Mouse (Mus musculus) forebrain, embryonic 16.5 days (tissue): ENCODE measurements around the gene Ldb2. TPM values are rescaled to one million over a fixed set of nuclear protein-coding genes. Genes with fewer than 3 reads are reported as not detected.

ENCODE experiments used
- ATAC-seq: fragments of 200-750 bp; cut with Nextera tagmentation; 2 replicates; pipeline ENCODE4 v1.8.0; 2017; ENCODE audit warnings: mild to moderate bottlenecking, moderate library complexity
- H3K27ac ChIP-seq: fragments of 300-500 bp; sonication (generic); 2 replicates; pipeline ENCODE4 v1.5.1; 2014; ENCODE audit warnings: low read length, control low read depth
- H3K27me3 ChIP-seq: fragments of 300-500 bp; sonication (generic); replicated peaks from 2 replicates; pipeline ENCODE4 v1.6.1; 2014; ENCODE audit warnings: low read length; ENCODE audit not compliant: control insufficient read depth, insufficient read depth
- H3K36me3 ChIP-seq: fragments of 300-500 bp; sonication (generic); 2 replicates; pipeline ENCODE4 v1.6.1; 2014; ENCODE audit not compliant: control insufficient read depth, insufficient read depth
- H3K4me1 ChIP-seq: fragments of 300-500 bp; sonication (generic); replicated peaks from 2 replicates; pipeline ENCODE4 v1.6.1; 2014; ENCODE audit warnings: low read length; ENCODE audit not compliant: control insufficient read depth, insufficient read depth
- H3K4me2 ChIP-seq: fragments of 300-500 bp; sonication (generic); 2 replicates; pipeline ENCODE4 v1.6.1; 2014; ENCODE audit warnings: mild to moderate bottlenecking, low read length, control low read depth
- H3K4me3 ChIP-seq: fragments of 300-500 bp; sonication (generic); replicated peaks from 2 replicates; pipeline ENCODE4 v1.5.1; 2014; ENCODE audit warnings: mild to moderate bottlenecking, low read length, control low read depth
- H3K9ac ChIP-seq: fragments of 300-500 bp; sonication (generic); replicated peaks from 2 replicates; pipeline ENCODE4 v1.6.1; 2014; ENCODE audit warnings: low read depth, low read length, control low read depth
- H3K9me3 ChIP-seq: fragments of 300-500 bp; sonication (generic); 2 replicates; pipeline ENCODE4 v1.6.1; 2016; ENCODE audit warnings: low read length; ENCODE audit not compliant: control insufficient read depth
- WGBS: fragments of 180-500 bp; shearing (Covaris S2); extraction: QIAGEN DNeasy Blood & Tissue Kit; methylation state at CpG from one replicate; pipeline ENCODE4 v1.1.7; 2014; 5-methylcytosine and 5-hydroxymethylcytosine counted together
- polyA plus RNA-seq: library from polyadenylated mRNA; unstranded; fragments of >200 nt; fragmentation: Nextera tagmentation; extraction: Ambion mirVana; gene quantifications from 2 replicates; pipeline ENCODE4 v1.2.1, GENCODE M21; 2015

Ldb2 gene
- polyA plus RNA-seq, 1 experiment from 2014 or later = 86.5 TPM

DNA sequence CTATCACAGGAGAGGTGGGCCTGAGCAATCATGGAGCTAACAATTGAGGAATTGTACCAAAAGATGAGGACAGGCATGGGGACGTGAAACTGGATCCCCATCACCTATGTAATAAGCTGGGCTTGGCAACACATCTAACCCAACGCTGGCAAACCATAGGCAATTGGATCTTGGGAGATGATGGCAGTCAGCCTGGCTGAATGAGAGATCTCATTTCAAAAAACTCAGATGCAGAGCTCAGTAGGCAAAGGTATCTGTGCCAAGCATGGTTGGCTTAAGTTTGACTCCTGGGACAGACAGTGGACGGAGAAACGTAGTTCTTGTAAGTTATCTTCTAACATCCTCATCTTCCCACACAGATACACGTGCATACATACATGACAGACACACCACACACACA, 294.3 kb downstream of the Ldb2 start:
- 87% methylated on average over 5 of the region's 5 CpGs for WGBS
- Histone ChIP-seq H3K9me3 (no peaks in the 10 kb centered on the region), H3K9ac (no peak overlapping the region), H3K4me1 (no peaks in the 10 kb centered on the region; the same call in 1 of the 2 replicates), H3K4me2 (no peak overlapping the region), H3K4me3 (no peak overlapping the region), H3K27me3 (no peaks in the 10 kb centered on the region), H3K36me3 (no peaks in the 10 kb centered on the region), H3K27ac (no peak overlapping the region)
- ATAC-seq = no peak

GRCm38 (mm10) chr5:44504786-44505185, 294.7 kb downstream of the Ldb2 start:
- Histone ChIP-seq H3K9me3 (no peaks in the 10 kb centered on the region), H3K9ac (no peak overlapping the region), H3K27me3 (no peaks in the 10 kb centered on the region), H3K27ac (no peak overlapping the region), H3K4me2 (no peak overlapping the region), H3K4me3 (no peak overlapping the region), H3K4me1 (no peaks in the 10 kb centered on the region; the same call in 1 of the 2 replicates), H3K36me3 (no peaks in the 10 kb centered on the region)
- ATAC-seq = no peak
- WGBS = 68% methylated on average over 5 of the region's 5 CpGs

- H3K9me3 ChIP-seq = no peaks in the 10 kb centered on the region
- H3K36me3 ChIP-seq = no peaks in the 10 kb centered on the region
- H3K4me2 ChIP-seq = no peak overlapping the region
- H3K27me3 ChIP-seq = no peaks in the 10 kb centered on the region
- 93% methylated on average over 1 of the region's 1 CpGs for WGBS
- no peak overlapping the region for H3K27ac ChIP-seq
- H3K4me3 ChIP-seq = no peak overlapping the region
- no peaks in the 10 kb centered on the region for H3K4me1 ChIP-seq
- no peak overlapping the region for H3K9ac ChIP-seq
- no peak for ATAC-seq
These were observed 301.3 kb downstream of the Ldb2 start for GRCm38 (mm10) chr5:44498229-44498628.

GRCm38 (mm10) chr5:44496854-44497253, 302.6 kb downstream of the Ldb2 start:
- no peaks in the 10 kb centered on the region for H3K27me3 ChIP-seq
- no peaks in the 10 kb centered on the region for H3K36me3 ChIP-seq
- H3K27ac ChIP-seq = no peak overlapping the region
- ATAC-seq = no peak
- no peak overlapping the region for H3K4me2 ChIP-seq
- no peak overlapping the region for H3K9ac ChIP-seq
- H3K4me1 ChIP-seq = no peaks in the 10 kb centered on the region
- WGBS = 73% methylated on average over 3 of the region's 3 CpGs
- no peaks in the 10 kb centered on the region for H3K9me3 ChIP-seq
- no peak overlapping the region for H3K4me3 ChIP-seq

- no peak overlapping the region for H3K4me2 ChIP-seq
- no peaks in the 10 kb centered on the region for H3K4me1 ChIP-seq
These were observed 304.4 kb downstream of the Ldb2 start for GRCm38 (mm10) chr5:44495092-44495491.

GRCm38 (mm10) chr5:44494133-44494532, 305.3 kb downstream of the Ldb2 start:
- Histone ChIP-seq H3K4me3 (no peak overlapping the region), H3K36me3 (no peaks in the 10 kb centered on the region), H3K9me3 (no peaks in the 10 kb centered on the region), H3K4me2 (no peak overlapping the region), H3K27me3 (no peaks in the 10 kb centered on the region), H3K9ac (no peak overlapping the region), H3K27ac (no peak overlapping the region), H3K4me1 (no peaks in the 10 kb centered on the region)
- ATAC-seq = no peak
- 80% methylated on average over 9 of the region's 9 CpGs for WGBS

More at GRCm38 (mm10) chr5:44495092-44495491, 304.4 kb downstream of the Ldb2 start:
- no peak overlapping the region for H3K4me3 ChIP-seq
- H3K9ac ChIP-seq = no peak overlapping the region
- no peaks in the 10 kb centered on the region for H3K9me3 ChIP-seq
- no peaks in the 10 kb centered on the region for H3K36me3 ChIP-seq
- 70% methylated on average over 4 of the region's 4 CpGs for WGBS
- H3K27ac ChIP-seq = no peak overlapping the region
- H3K27me3 ChIP-seq = no peaks in the 10 kb centered on the region
- no peak for ATAC-seq

DNA sequence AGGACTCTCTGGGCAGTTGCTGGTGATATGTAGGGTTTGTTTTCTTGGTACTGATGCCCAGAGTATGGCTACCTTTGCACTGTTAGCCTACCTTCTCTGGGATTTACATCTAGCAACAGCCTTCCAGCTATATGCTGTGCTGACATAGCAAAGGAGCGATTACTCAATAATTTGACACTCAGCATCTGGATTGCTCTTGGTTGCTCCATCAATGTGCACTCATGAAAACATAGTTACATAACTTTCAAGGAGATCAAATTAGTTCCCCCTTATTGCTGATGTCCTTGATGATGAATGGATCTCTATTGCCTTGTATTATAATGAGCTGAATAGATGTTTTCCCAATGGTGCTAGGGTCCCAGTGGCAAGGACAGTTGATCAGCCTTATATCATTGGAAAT, 308.0 kb downstream of the Ldb2 start:
- H3K4me3 ChIP-seq = no peak overlapping the region

GRCm38 (mm10) chr5:44490462-44490861, 309.0 kb downstream of the Ldb2 start:
- H3K36me3 ChIP-seq = no peaks in the 10 kb centered on the region
- no peak for ATAC-seq

More for the DNA sequence above, 308.0 kb downstream of the Ldb2 start:
- Histone ChIP-seq H3K4me2 (no peak overlapping the region), H3K36me3 (no peaks in the 10 kb centered on the region), H3K27ac (no peak overlapping the region), H3K4me1 (no peaks in the 10 kb centered on the region), H3K27me3 (no peaks in the 10 kb centered on the region), H3K9me3 (no peaks in the 10 kb centered on the region), H3K9ac (no peak overlapping the region)
- WGBS = 94% methylated on average over 1 of the region's 1 CpGs
- no peak for ATAC-seq

DNA sequence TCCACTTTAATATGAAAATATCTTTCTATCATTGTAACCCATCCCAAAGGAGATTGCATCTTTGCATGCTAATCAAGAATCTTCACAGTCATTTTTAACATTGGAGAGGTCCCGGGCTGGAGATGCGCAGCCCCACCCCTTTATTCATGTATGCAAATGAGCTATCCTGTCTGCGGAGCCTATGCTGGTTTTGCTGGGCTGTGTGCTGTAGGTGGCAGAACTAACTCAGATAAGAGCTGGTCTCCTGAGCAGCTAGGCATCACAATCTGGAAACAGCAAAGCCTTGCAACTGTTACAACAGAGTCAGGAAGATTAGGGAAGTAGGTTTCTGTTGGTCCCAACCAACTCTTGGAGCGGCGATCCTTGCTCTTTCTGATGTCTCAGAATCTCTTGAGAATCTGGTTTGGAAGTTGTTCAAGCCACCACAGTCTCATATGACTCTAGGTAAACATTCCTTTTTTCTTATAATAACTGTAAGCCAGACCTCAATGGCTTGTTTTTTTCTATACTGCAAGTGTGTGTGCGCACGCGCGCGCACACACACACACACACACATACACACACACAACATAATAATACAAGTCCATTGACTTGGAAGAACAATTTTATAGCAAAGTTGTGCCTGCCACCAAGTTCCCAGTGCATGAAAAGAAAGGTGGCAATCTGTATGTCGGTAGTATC, 315.9 kb downstream of the Ldb2 start:
- no peak overlapping the region for H3K9ac ChIP-seq
- no peaks in the 10 kb centered on the region for H3K36me3 ChIP-seq
- no peak overlapping the region for H3K4me3 ChIP-seq
- peak overlapping the region; percentile 7; the same call in 1 of the 2 replicates for H3K27ac ChIP-seq
- peaks cover 11% of the 10 kb centered on the region for H3K4me1 ChIP-seq
- no peak overlapping the region for H3K4me2 ChIP-seq
- WGBS = 61% methylated on average over 11 of the region's 11 CpGs
- H3K9me3 ChIP-seq = no peaks in the 10 kb centered on the region
- H3K27me3 ChIP-seq = no peaks in the 10 kb centered on the region
- peak; percentile 96 for ATAC-seq

More at GRCm38 (mm10) chr5:44490462-44490861, 309.0 kb downstream of the Ldb2 start:
- H3K9me3 ChIP-seq = no peaks in the 10 kb centered on the region
- H3K4me3 ChIP-seq = no peak overlapping the region
- H3K4me1 ChIP-seq = no peaks in the 10 kb centered on the region
- no peak overlapping the region for H3K4me2 ChIP-seq
- no peak overlapping the region for H3K9ac ChIP-seq
- no peak overlapping the region for H3K27ac ChIP-seq
- 95% methylated on average over 6 of the region's 6 CpGs for WGBS
- no peaks in the 10 kb centered on the region for H3K27me3 ChIP-seq
